Mouse (Mus musculus): ENCODE data around the gene Slc26a10.

The Slc26a10 gene

GRCm38 (mm10) chr10:127126579-127126978 lies 53.9 kb downstream of the Slc26a10 start:
- no peak for DNase-seq

- DNase-seq, result peak; percentile 63
These were observed 55.0 kb downstream of the Slc26a10 start for GRCm38 (mm10) chr10:127125210-127126001.

- peak; percentile 80 for DNase-seq
These were observed 57.0 kb downstream of the Slc26a10 start for GRCm38 (mm10) chr10:127123436-127123805.

GRCm38 (mm10) chr10:127122784-127123435 lies 57.5 kb downstream of the Slc26a10 start:
- DNase-seq, result no peak

GRCm38 (mm10) chr10:127122018-127122417 lies 58.4 kb downstream of the Slc26a10 start:
- no peak for DNase-seq

Data from lung, postnatal 10 days (tissue).